Mouse (Mus musculus) spleen, adult 2 months (tissue): ENCODE data around the gene Slc16a2.

Source experiments
- CTCF ChIP-seq: fragments of 200-500 bp; IDR thresholded peaks from 2 replicates; pipeline ENCODE4 v1.5.1; 2011; ENCODE audit warnings: mild to moderate bottlenecking, inconsistent platforms; ENCODE audit not compliant: insufficient read depth, insufficient read length, insufficient replicate concordance; ENCODE audit errors: extremely low read depth
- POLR2A ChIP-seq: fragments of 200-500 bp; IDR thresholded peaks from 2 replicates; pipeline ENCODE4 v1.6.1; 2011; ENCODE audit warnings: low read depth, low read length, inconsistent platforms

DNA sequence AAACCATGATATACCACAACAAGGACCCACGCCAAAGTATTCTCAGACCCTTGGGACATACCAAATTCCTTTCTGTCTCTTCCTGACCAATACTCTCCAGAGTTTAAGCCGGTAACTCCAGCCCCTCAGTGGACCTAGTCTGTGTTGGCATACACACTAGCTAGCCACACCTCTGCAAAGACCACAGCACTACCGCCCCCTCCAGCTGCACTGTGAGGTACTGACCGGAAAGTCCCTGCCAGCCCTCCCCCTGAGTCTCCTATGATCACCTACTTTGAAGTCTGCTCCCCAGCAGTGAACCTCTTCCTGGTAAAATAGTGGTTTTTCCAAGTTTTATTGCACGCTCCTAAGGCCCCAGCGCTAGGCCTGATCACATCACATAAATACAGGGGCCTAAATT, 2.5 kb downstream of the Slc16a2 start:
- TF ChIP-seq CTCF: no peak
- TF ChIP-seq POLR2A: no peak
